Mouse (Mus musculus): Measurements from ENCODE around the gene Nrp2. TPM values are rescaled to one million over a fixed set of nuclear protein-coding genes. Genes with fewer than 3 reads are reported as not detected.

Gene Nrp2
- total and polyA plus RNA-seq, 2 experiments from 2014 or later, result 31.6 to 120 TPM

DNA sequence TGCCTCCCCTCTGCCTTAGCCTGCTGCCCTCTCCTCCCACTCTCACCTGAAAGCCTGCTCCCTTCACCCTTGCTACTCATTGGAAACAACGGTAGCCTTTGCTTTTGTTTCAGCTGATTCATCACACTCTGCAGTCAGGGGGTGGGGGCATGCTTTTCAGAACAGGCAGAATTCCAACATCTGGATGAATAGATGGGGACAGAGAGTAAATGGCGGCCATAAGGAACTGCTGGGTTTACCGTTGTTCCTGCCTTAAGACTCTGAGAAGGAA, 70.8 kb downstream of the Nrp2 start:
- peaks cover 6% of the 10 kb centered on the region; the same call in 1 of the 2 replicates for H3K36me3 ChIP-seq (ENCODE audit: insufficient read depth)
- ATAC-seq, result no peak
- WGBS, result 48% methylated on average over 3 of the region's 3 CpGs

DNA sequence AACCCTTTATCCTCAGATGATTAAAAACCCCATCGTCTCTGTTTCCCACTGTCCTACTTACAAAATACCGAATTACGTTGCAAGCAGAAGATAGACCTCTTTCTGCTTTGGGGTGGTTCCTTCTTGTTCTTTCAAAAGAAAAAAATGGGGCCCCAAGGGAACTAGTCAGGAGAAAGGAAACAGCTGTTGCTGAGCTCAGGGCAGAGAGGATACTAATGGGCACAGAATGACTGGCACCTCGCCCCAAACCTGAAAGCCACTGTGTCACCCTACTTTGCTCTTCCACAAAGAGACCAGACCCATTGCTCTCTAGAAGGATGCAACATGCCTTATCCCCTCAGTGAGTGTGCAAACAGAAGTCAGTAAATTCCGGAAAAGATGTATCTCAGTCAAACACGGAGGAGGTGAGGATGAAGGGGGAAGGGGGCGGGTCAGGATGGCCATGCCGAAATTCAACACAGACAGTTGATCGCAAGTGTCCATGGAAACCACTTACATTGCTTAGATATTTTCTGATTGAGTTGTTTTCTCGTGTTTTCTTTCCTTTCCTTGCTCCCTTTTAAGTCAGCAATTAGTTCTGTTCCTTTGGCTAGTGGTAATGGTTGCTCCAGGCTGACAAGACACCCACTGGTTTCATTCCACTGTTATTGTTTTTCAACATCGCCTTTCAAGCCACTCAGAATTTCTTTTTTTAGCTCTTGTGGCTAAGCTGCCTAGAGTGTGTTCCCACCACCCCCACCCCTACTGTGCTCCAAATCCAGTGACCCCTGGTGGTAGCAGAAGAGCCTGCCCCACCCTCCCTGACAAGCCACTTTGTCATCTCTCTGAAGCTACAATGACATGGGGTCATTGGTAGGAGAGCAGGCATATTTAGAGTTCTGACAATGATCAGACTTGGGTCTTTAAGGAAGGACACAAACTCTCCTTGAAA, 71.5 kb downstream of the Nrp2 start:
- H3K9ac ChIP-seq, result no peak overlapping the region
- H3K4me1 ChIP-seq (ENCODE audit: insufficient read depth), result 0 out of 2 replicates have a peak, but pooled peaks cover 5% of the 10 kb centered on the region
- WGBS, result 64% methylated on average over 11 of the region's 11 CpGs
- H3K4me2 ChIP-seq (ENCODE audit: low read depth), result no peak overlapping the region
- DNase-seq, result no peak
- H3K27ac ChIP-seq (ENCODE audit: low read depth, low read length), result no peak overlapping the region
- no peak for ATAC-seq
- no peak overlapping the region for H3K4me3 ChIP-seq (ENCODE audit: low read depth, low read length)
- peak; percentile 11; the same call in 1 of the 2 replicates for TF ChIP-seq CTCF (IDR thresholded peaks at IDR 0.05; ENCODE audit: low read depth)
- no peaks in the 10 kb centered on the region for H3K27me3 ChIP-seq (ENCODE audit: insufficient read depth, low read length)
- peaks cover 6% of the 10 kb centered on the region; the same call in 1 of the 2 replicates for H3K36me3 ChIP-seq (ENCODE audit: insufficient read depth)
- no peaks in the 10 kb centered on the region for H3K9me3 ChIP-seq (ENCODE audit: low read length)

More for the DNA sequence above, 70.8 kb downstream of the Nrp2 start:
- Histone ChIP-seq H3K4me3 (ENCODE audit: low read depth, low read length) (no peak overlapping the region), H3K27me3 (ENCODE audit: insufficient read depth, low read length) (no peaks in the 10 kb centered on the region), H3K9me3 (ENCODE audit: low read length) (no peaks in the 10 kb centered on the region), H3K4me1 (ENCODE audit: insufficient read depth) (0 out of 2 replicates have a peak, but pooled peaks cover 5% of the 10 kb centered on the region), H3K9ac (no peak overlapping the region), H3K4me2 (ENCODE audit: low read depth) (no peak overlapping the region), H3K27ac (ENCODE audit: low read depth, low read length) (no peak overlapping the region)
- DNase-seq, result no peak
- TF ChIP-seq CTCF (IDR thresholded peaks at IDR 0.05; ENCODE audit: low read depth), result no peak

DNA sequence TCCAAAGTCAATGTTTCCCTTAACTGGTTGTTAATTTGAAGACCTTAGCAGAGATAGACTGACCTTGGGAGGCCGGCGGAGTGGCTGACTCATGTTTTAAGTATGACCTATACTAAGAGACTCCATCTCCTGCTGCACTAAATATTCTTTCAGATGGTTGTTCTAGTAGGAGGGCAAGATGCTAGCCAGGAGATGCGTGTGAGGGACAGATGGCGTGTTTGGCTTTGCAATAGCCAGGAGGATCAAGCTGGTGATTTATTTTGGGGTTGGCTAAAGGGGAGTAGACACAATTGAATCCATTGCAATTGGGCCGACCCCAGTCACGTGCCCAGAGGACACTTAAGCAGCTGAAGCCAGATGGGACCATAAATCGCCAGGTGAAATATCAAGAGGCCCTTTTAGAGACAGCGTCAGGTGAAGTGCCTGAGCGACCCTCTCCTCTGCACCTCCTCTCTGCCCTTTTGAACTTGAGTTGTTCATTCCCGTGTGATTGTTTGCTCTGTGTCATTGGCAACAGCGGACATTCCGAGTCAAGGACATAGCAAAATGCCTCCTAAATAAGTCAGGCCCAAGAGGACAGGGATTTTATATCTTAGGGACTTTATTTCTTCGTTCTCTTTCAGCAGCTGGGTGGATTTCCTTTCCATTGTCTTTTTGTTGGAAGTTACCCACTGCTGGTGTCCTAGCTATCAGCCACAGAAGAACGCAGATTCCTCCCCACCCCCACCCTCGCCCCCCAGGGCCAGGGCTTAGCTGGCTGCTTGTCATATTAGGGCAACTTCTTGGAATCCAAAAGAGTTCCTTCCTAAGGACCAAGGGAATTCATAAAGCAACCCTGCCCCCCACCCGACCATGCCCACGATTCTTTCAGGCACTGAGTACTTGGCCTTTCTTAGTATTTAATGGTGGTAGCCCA, 74.5 kb downstream of the Nrp2 start:
- Histone ChIP-seq H3K27me3 (ENCODE audit: insufficient read depth, low read length) (no peaks in the 10 kb centered on the region), H3K27ac (ENCODE audit: low read depth, low read length) (no peak overlapping the region), H3K4me3 (ENCODE audit: low read depth, low read length) (no peak overlapping the region), H3K9ac (no peak overlapping the region), H3K4me2 (ENCODE audit: low read depth) (no peak overlapping the region), H3K36me3 (ENCODE audit: insufficient read depth) (peaks cover 5% of the 10 kb centered on the region; the same call in 1 of the 2 replicates), H3K4me1 (ENCODE audit: insufficient read depth) (0 out of 2 replicates have a peak, but pooled peaks cover 7% of the 10 kb centered on the region), H3K9me3 (ENCODE audit: low read length) (no peaks in the 10 kb centered on the region)
- no peak for ATAC-seq
- WGBS, result 71% methylated on average over 17 of the region's 17 CpGs
- no peak for TF ChIP-seq CTCF (IDR thresholded peaks at IDR 0.05; ENCODE audit: low read depth)
- no peak for DNase-seq

DNA sequence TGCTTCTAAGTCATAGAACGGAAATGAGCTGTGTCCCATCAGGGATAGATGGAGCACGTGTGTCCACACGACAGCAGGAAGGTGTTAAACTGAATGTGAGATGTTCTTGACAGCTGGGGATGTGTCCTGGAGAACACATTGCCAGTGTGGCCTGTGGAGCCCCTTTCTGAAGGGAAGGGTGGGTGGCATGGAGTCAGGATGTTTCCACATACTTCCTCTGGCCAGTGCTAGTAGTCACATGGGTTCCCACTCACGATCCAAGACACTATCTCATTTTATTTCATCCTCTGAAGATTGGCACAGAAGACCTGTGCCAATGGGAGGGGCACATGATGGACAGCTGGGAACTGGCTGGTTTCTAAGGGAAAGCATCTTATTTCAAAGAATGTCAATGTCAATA, 75.8 kb downstream of the Nrp2 start:
- Histone ChIP-seq H3K27me3 (ENCODE audit: insufficient read depth, low read length) (no peaks in the 10 kb centered on the region), H3K9ac (no peak overlapping the region), H3K4me2 (ENCODE audit: low read depth) (no peak overlapping the region), H3K36me3 (ENCODE audit: insufficient read depth) (peaks cover 5% of the 10 kb centered on the region; the same call in 1 of the 2 replicates), H3K4me3 (ENCODE audit: low read depth, low read length) (no peak overlapping the region), H3K27ac (ENCODE audit: low read depth, low read length) (no peak overlapping the region), H3K4me1 (ENCODE audit: insufficient read depth) (peaks cover 15% of the 10 kb centered on the region; the same call in 1 of the 2 replicates), H3K9me3 (ENCODE audit: low read length) (no peaks in the 10 kb centered on the region)
- no peak for TF ChIP-seq CTCF (IDR thresholded peaks at IDR 0.05; ENCODE audit: low read depth)
- 77% methylated on average over 4 of the region's 4 CpGs for WGBS
- DNase-seq, result no peak
- ATAC-seq, result no peak

DNA sequence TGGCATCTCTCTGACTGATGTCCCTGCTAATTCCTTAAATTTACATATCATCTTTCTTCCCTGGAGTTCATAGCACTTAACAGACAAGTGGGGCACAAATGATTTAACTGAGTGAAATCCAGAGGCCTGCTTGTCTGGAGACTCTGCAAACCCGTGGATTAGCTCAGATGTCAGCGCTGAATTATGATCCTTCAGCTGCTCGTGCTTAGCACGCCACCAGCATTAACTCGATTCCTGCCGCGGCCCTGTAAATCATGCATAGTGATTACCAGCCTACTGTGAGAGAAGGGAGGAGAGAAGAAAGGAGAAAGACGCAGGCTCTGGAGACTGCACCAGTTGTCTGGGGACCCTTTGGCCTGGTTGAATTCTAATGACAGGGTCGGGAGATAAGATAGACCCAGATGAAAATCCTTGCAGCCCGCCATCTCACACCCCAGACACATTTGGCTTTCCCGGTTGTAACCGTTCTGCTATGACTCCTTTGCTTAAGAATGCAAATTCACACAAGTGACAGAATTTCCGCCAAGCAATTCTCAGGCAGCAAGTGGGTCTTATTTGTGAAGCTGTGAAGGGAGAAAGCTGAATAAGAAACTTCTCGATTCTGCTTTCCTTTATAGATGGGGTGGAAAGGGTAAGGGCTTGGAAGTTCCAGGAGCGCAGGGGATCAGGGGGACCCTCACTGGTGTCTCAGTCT, 77.1 kb downstream of the Nrp2 start:
- peaks cover 19% of the 10 kb centered on the region; the same call in 1 of the 2 replicates for H3K4me1 ChIP-seq (ENCODE audit: insufficient read depth)
- peaks cover 10% of the 10 kb centered on the region; the same call in 1 of the 2 replicates for H3K36me3 ChIP-seq (ENCODE audit: insufficient read depth)
- H3K27me3 ChIP-seq (ENCODE audit: insufficient read depth, low read length), result no peaks in the 10 kb centered on the region
- no peak for TF ChIP-seq CTCF (IDR thresholded peaks at IDR 0.05; ENCODE audit: low read depth)
- no peak overlapping the region; the same call in 1 of the 2 replicates for H3K9ac ChIP-seq
- peak; percentile 66 for DNase-seq
- peak; percentile 54 for ATAC-seq
- H3K4me2 ChIP-seq (ENCODE audit: low read depth), result no peak overlapping the region
- no peaks in the 10 kb centered on the region for H3K9me3 ChIP-seq (ENCODE audit: low read length)
- 18% methylated on average over 15 of the region's 15 CpGs for WGBS
- H3K27ac ChIP-seq (ENCODE audit: low read depth, low read length), result peak overlapping the region; percentile 64
- no peak overlapping the region for H3K4me3 ChIP-seq (ENCODE audit: low read depth, low read length)

DNA sequence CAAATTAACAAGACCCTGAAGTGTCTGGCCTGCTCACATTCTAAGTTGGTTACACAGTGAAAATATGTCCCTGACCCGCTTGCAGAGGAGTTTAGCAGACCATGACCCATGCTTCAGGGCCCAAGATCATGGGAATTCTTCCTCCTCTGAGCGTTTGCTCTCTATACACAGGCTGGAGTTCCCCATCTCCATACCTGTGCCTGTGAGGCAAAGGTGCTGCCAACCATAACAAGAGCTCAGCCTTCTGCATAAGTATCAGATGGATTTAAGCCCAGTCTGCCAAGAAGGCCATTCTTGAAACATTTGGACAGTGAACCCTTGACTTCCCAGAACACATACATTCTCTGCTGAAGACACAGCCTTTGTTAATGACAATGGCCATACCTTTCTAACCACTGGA, 79.1 kb downstream of the Nrp2 start:
- no peaks in the 10 kb centered on the region for H3K9me3 ChIP-seq (ENCODE audit: low read length)
- H3K4me2 ChIP-seq (ENCODE audit: low read depth), result no peak overlapping the region
- H3K4me1 ChIP-seq (ENCODE audit: insufficient read depth), result peaks cover 18% of the 10 kb centered on the region; the same call in 1 of the 2 replicates
- H3K4me3 ChIP-seq (ENCODE audit: low read depth, low read length), result no peak overlapping the region
- DNase-seq (no peak), ATAC-seq (no peak)
- 91% methylated on average over 2 of the region's 2 CpGs for WGBS
- H3K27me3 ChIP-seq (ENCODE audit: insufficient read depth, low read length), result no peaks in the 10 kb centered on the region
- no peak overlapping the region for H3K9ac ChIP-seq
- H3K36me3 ChIP-seq (ENCODE audit: insufficient read depth), result peaks cover 10% of the 10 kb centered on the region; the same call in 1 of the 2 replicates
- no peak overlapping the region for H3K27ac ChIP-seq (ENCODE audit: low read depth, low read length)
- no peak for TF ChIP-seq CTCF (IDR thresholded peaks at IDR 0.05; ENCODE audit: low read depth)

Data from forebrain, postnatal 0 days (tissue).